ENCODE assay signal across 25 mouse cellular contexts in genomic region chr13:107721901-107722300, GRCm38 (mm10).
"Had no signal": no experiment of that assay in that cellular context is flagged by ENCODE, and none has a peak within 500 bp of the region (broad histone marks: within the 10 kb centered on the region; RNA-seq: fewer than 3 reads in every experiment).

No protein-coding gene starts in this region.

- H3K9me3 ChIP-seq: embryonic facial prominence, embryonic 10.5 days; embryonic facial prominence, embryonic 12.5 days; embryonic facial prominence, embryonic 13.5 days; embryonic facial prominence, embryonic 15.5 days; forebrain, embryonic 10.5 days; forebrain, embryonic 12.5 days; forebrain, embryonic 13.5 days; forebrain, embryonic 15.5 days had no signal

- H3K4me3 ChIP-seq: embryonic facial prominence, embryonic 10.5 days; embryonic facial prominence, embryonic 12.5 days; embryonic facial prominence, embryonic 13.5 days; embryonic facial prominence, embryonic 15.5 days; erythroblast, embryonic 14.5 days; forebrain, embryonic 10.5 days; forebrain, embryonic 12.5 days; forebrain, embryonic 13.5 days; forebrain, embryonic 15.5 days; gastrocnemius, adult 2 months; heart, adult 2 months had no signal

- H3K27ac ChIP-seq: embryonic facial prominence, embryonic 10.5 days; embryonic facial prominence, embryonic 12.5 days; embryonic facial prominence, embryonic 13.5 days; embryonic facial prominence, embryonic 15.5 days; forebrain, embryonic 10.5 days; forebrain, embryonic 12.5 days; forebrain, embryonic 13.5 days; forebrain, embryonic 15.5 days; gastrocnemius, adult 2 months; heart, adult 2 months had no signal

- H3K27me3 ChIP-seq: embryonic facial prominence, embryonic 12.5 days; embryonic facial prominence, embryonic 13.5 days; embryonic facial prominence, embryonic 15.5 days; forebrain, embryonic 12.5 days; forebrain, embryonic 13.5 days; forebrain, embryonic 15.5 days had no signal

- DNase-seq: cerebellum, adult 8-10 months; cerebellum, adult 9-10 months; cerebellum, adult 9-11 months; cerebellum, postnatal 10 days; cerebellum, postnatal 14 days; cerebellum, postnatal 25 days; cerebellum, postnatal 36 days; embryo, embryonic 11 days; forebrain, postnatal 0 days; gastrocnemius, adult 2 months; gastrocnemius, postnatal 10 days; gastrocnemius, postnatal 14 days; gastrocnemius, postnatal 25 days; gastrocnemius, postnatal 36 days; heart, adult 18-20 months; heart, adult 2 months had no signal
